Mouse (Mus musculus) urinary bladder, postnatal 25 days (tissue): ENCODE data around the gene Fnbp1.
"Not testable (repeated sequence)": the region's sequence is repeated elsewhere in the genome, so short reads cannot be mapped to it uniquely, and the experiment has no call there.

Experiments used
- DNase-seq: peaks from one replicate; pipeline ENCODE4 v3.0.0; 2022; ENCODE audit warnings: low spot score

Fnbp1 gene

GRCm38 (mm10) chr2:31141867-31142454 lies at the start of gene Fnbp1:
Gene Fnbp1 (minus strand): TSS chr2:31142008.
- peak; percentile 78 for DNase-seq

DNA sequence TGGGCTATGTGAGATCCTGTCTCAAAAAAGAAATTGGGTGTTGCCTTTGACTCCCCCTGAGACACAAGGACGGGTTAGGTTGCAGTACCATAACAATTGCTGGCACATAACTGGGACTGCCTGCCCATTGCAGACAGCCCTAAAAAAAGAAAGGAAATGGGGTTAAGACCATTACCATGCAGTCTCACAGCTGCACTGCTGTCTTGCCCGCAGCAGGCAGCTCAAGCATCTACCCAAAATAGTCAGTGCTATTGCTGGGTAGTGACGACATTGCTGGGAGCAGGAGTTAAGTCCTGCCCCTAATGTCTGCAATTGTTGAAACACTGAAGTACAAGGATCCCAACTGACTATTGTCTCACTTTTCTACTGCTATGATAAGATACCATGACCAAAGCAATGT lies 47.8 kb upstream of the Fnbp1 start:
- DNase-seq, result no peak

- no peak for DNase-seq
These were observed 46.9 kb upstream of the Fnbp1 start for GRCm38 (mm10) chr2:31188691-31189090.

GRCm38 (mm10) chr2:31183830-31184229 lies 42.0 kb upstream of the Fnbp1 start:
- DNase-seq, result no peak

GRCm38 (mm10) chr2:31182786-31183330 lies 41.0 kb upstream of the Fnbp1 start:
- DNase-seq, result no peak

DNA sequence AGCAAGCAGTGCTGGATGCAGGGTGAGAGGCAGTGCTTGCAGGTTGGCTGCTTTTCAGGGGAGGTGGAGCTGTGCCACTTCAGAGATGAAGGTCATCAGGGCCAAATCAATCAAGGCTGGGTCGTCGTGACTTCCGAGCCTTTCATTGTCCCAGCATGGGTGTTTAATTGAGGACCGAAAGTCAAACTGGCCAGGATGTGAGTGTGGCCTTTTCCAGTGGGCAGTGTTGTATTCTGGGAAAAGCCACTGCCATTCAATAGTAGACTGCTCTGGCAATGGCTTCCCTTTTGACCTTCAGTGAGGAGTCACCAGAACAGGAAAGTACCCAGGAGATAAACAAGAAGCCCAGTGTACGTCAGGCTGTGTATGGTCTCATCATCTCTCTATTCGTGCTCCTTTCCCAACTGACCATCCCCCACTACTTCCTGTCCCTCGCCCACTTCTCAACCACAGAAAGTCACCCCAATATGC lies 38.3 kb upstream of the Fnbp1 start:
- DNase-seq, result no peak

- no peak for DNase-seq
These were observed 37.7 kb upstream of the Fnbp1 start for GRCm38 (mm10) chr2:31179471-31179870.

DNA sequence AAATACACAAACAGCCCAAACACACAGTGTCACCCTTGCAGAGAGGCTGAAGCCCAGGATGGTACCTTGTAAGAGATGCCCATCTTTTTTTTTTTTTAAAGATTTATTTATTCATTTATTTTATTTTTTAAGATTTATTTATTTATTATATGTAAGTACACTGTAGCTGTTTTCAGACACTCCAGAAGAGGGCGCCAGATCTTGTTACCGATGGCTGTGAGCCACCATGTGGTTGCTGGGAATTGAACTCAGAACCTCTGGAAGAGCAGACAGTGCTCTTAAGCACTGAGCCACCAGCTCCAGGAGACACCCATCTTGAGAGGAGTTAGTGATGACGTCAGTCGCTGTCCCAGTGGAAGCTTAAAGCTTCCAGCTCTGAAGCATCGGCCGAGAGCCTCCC lies 36.8 kb upstream of the Fnbp1 start:
- not testable (repeated sequence) for DNase-seq

DNA sequence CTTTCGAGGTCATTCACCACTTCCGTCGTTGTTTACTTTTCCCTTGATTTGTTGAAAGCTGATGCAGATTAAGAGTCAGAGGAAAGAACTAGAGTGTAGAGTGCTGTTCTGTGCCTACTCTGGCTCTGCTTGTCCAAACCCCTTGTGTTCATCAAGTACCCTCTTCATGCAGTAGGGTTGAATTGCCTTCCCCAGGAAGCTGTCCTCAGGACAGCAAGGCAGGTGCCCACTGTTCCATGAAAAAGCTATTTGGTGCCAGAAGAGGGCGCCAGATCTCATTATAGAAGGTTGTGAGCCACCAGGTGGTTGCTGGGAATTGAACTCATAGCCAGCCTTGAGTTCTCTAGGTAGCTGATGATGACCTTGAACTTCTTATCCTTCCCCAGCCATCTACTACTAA lies 31.5 kb upstream of the Fnbp1 start:
- DNase-seq, result no peak

GRCm38 (mm10) chr2:31172536-31172935 lies 30.7 kb upstream of the Fnbp1 start:
- no peak for DNase-seq

DNA sequence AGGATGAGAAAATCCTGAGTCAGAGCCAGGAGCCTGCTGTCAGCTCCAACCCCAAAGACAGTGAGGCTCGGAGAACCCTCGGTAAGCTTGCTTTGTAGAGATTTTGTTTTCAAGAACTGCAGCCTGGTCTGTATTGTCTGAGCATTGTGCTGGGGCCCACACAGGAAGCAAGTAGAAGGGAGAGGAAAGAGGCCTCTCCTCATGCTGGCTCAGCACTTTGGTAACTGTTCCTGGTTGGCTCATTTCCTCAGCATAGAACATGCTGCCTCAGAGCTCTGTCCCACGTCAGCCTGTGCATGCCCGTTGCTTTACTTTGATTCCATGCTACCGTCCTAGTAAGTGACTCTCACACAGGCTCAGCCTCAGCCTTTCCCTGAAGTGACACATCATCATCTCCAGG lies 30.2 kb upstream of the Fnbp1 start:
- DNase-seq, result no peak

DNA sequence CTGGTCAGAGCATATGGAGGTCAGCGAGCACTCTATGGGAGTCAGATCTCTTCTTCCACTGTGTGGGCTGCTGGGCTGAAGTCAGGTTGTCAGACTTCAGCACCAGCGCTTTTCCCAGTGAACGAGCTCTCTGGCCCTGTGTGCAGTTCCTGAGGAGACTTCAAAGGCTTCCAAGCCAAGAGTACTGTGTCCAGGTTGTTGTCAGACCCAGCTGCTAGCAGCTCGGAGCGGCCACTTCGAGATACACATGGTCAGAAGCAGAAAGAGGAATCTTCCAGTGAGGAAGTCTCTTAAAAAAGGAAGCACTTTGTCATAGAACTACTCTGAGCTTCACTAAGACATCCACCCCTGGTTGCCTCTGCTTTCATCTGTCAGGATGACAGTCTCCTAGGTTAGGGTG lies 28.4 kb upstream of the Fnbp1 start:
- DNase-seq, result no peak

DNA sequence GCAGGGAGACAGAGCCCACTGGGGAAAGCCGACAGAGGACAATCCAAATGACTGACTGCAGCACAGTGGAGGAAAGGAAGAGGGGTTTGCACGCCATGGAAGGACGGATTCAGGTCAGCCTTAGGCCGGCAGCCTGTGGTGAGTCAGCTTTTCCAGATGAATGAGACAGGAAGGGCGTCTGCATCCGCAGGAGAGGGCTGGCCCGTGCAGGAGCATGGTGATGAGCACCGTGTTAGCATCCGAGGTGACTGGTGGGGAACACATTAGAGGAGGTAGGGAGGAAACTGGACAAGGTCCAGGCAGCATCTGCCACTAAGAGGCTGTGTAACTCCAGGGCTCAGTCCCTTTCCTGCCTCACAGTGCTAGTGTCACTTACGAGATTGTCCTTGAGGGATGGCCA lies 27.2 kb upstream of the Fnbp1 start:
- DNase-seq, result no peak

DNA sequence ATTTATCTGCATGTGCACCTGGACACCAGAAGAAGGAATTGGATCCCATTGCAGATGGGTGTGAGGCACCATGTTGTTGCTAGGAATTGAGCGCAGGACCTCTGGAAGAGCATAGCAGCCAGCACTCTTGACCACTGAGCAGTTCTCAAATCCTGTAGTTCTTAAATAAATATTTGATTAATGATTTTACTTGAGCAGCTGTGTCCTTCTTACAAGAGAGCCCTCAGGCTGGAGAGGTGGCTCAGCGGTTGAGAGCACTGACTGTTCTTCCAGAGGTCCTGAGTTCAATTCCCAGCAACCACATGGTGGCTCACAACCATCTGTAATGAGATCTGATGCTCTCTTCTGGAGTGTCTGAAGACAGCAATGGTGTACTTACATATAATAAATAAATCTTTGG lies 25.8 kb upstream of the Fnbp1 start:
- not testable (repeated sequence) for DNase-seq

GRCm38 (mm10) chr2:31165529-31165928 lies 23.7 kb upstream of the Fnbp1 start:
- DNase-seq, result no peak

GRCm38 (mm10) chr2:31164841-31165455 lies 23.1 kb upstream of the Fnbp1 start:
- DNase-seq, result no peak

- DNase-seq, result no peak
These were observed 21.7 kb upstream of the Fnbp1 start for GRCm38 (mm10) chr2:31163361-31164118.

DNA sequence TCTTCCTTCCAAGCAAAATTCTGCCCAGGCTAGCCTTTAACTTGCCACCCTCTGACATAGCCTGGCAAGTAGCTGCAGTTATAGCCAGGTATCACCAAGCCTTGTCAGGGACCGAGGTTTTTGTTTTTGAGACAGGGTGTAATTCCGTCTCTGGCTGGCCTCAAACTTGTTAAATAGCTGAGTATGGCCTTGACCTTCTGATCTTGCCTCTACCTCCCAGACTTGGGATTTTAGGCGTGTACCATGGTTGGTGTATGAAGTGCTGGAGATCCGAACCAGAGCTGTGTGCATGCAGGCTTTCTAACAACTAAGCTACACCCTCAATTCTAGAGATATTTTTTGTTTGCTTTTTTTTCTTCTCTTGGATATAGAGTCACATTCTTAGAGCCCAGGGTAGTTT lies 19.8 kb upstream of the Fnbp1 start:
- no peak for DNase-seq

DNA sequence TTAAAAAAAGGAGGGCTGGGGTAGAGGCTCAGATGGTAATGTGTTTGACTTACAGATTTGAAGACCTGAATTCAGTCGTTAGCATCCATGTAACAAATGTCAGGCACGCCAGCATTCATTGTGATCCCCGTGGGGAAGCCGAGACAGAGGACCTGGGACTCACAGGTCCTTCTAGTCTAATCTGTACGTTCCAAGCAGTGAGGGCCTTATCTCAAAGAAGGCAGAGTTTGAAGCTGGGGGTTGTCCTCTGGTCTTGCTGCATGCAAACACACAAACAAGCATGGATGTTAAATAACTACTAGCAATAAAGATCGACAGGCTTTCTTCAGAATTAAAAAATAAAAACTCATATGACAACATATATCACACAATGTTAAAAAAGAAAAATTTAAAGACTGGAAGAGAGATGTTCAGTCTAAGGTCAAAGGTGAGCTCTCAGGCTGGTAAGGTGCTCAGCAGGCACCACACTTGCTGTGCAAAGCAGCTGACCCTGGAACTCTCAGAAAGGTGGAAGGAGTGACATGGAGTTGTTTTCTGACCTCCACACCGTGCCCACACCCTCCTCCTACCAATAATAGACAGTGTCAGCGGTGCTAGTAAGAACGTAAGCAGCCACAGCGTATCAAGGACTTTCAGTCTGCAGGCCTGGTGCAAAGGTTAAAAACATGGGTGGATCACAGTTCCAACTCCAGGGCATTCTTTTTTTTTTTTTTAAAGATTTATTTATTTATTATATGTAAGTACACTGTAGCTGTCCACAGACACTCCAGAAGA lies 18.5 kb upstream of the Fnbp1 start:
- DNase-seq, result no peak

DNA sequence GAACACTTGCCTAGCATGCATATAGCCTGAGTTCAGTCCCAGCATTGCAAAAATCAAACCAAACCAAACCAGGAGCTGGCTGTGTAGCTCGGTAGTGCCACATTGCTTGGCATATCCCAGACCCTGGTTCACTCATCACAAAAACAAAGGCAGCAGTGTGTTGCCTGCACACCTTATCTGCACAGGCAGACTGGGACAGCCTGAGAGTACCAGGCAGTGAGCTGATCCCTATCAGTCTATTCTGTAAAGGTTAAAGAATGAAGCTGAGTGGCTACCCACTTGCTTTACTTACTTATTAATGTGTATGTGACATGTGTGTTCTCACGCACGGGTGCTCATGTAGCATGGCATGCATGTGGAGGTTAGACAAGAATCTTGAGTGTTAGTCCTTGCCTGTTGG lies 15.0 kb upstream of the Fnbp1 start:
- DNase-seq, result no peak

DNA sequence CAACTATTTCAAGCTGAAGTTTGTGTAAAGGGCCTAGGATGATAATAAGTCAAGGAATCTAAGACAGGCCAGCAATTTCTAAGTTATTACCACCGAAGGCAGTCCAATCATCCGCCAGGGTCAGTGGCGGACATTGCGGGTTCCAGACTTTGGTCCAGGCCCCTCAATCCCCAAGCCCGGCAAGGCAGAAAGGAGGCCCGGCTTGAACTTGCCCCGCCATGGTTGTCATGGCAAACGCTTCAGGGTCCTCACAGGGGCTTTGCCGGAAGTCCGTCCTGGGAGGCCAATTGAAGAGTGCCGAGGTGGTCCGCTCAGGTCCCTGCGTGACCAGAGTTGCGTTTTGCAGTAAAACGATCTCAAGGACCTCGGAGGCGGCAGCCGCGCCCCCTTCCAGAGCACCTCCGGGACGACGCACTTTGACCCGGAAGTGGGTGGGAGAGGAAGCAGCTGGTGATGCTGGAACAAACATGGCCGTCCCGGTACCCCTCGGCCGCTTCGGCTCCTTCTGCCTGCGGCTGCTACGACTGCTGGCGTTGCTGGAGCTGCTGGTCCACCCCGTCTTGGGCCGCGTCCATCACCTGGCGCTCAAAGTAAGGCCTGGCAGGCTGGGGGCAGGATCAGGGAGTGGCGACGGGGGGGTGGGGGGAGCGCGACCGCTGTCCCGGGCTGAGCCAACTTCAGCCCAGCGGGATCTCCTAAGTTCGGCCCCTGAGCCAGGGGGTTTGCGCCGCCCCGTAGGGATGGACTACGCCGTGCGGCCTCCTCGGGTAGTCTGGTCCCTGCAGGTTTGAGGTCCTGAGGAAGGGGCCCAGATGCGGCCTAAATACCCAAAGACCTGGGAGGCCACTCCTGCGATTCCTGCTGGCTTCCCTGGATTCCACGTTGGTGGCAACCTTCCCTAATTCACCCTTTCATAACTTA lies 10.3 kb upstream of the Fnbp1 start, which contains the start of gene Gpr107:
TSS of gene Gpr107 (plus strand) at position 425 of the 921 bp plus-strand sequence.
- DNase-seq, result peak; percentile 81
